Mouse (Mus musculus) G1E (cell line): ENCODE measurements around the gene Dgcr8.

Experiments used
- CTCF ChIP-seq: IDR thresholded peaks from 2 replicates; pipeline ENCODE4 v1.5.1; 2012; ENCODE audit warnings: low read depth, low read length, inconsistent platforms, mixed read lengths
- GATA1 ChIP-seq: IDR thresholded peaks from 2 replicates; pipeline ENCODE4 v1.6.1; 2012; ENCODE audit warnings: borderline replicate concordance, low read length, inconsistent platforms, mixed read lengths
- POLR2AphosphoS5 ChIP-seq: IDR thresholded peaks from 2 replicates; pipeline ENCODE4 v1.6.1; 2012; ENCODE audit warnings: low read depth, low read length, inconsistent platforms; ENCODE audit not compliant: insufficient replicate concordance
- TAL1 ChIP-seq: conservative IDR thresholded peaks from 2 replicates; pipeline ENCODE4 v1.6.1; 2012; ENCODE audit warnings: low read depth, low read length, inconsistent platforms, mixed read lengths

DNA sequence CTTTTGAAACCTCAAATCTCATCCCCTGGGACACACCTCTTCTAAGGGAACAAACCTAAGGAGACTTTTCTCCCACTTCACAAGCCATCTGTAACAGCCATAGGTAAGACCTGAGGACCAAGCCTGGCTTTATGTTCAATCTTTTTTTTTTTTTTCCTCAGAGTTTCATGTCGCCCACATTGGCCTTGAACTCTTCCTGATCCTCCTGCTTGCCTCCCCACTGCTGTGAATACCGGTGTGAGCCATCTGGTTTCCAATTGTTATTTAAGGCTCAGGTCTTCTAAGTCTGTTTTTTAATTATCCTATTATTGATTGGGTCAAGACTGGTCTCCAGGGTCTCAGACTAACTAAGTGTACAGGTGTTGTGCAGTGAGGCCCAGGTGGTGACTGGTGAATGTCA, 32.4 kb upstream of the Dgcr8 start:
- TF ChIP-seq CTCF (no peak), GATA1 (no peak), TAL1 (no peak), POLR2AphosphoS5 (no peak)
